Mouse (Mus musculus) testis, adult 2 months (tissue): ENCODE measurements at regions not wholly inside any gene's neighbourhood (a gene's known extent, or its start where the extent isn't known, plus 50 kb on each side); places are given as distances from the start of the nearest gene placed in this dataset.

Experiments used
- H3K27ac ChIP-seq: fragments of 200-500 bp; 2 replicates; pipeline ENCODE4 v1.5.1; 2012; ENCODE audit warnings: low read depth, low read length; ENCODE audit not compliant: control insufficient read depth, insufficient read depth
- H3K27me3 ChIP-seq: fragments of 200-500 bp; 2 replicates; pipeline ENCODE4 v1.6.1; 2012; ENCODE audit warnings: mild to moderate bottlenecking, low read length, moderate library complexity; ENCODE audit not compliant: control insufficient read depth, insufficient read depth
- H3K36me3 ChIP-seq: fragments of 200-500 bp; 2 replicates; pipeline ENCODE4 v1.6.1; 2012; ENCODE audit warnings: mild to moderate bottlenecking, low read length; ENCODE audit not compliant: control insufficient read depth, insufficient read depth
- H3K4me1 ChIP-seq: fragments of 200-500 bp; 2 replicates; pipeline ENCODE4 v1.6.1; 2012; ENCODE audit warnings: low read length; ENCODE audit not compliant: control insufficient read depth, insufficient read depth
- H3K4me3 ChIP-seq: fragments of 200-500 bp; 2 replicates; pipeline ENCODE4 v1.5.1; 2012; ENCODE audit warnings: low read depth, mild to moderate bottlenecking, low read length, moderate library complexity, mixed read lengths; ENCODE audit not compliant: control insufficient read depth
- CTCF ChIP-seq: fragments of 200-500 bp; IDR thresholded peaks from 2 replicates; pipeline ENCODE4 v1.5.1; 2012; ENCODE audit warnings: low read depth, mild to moderate bottlenecking, inconsistent platforms, low read length, moderate library complexity; ENCODE audit not compliant: control insufficient read depth, insufficient read depth, insufficient replicate concordance
- POLR2A ChIP-seq: fragments of 200-500 bp; IDR thresholded peaks from 2 replicates; pipeline ENCODE4 v1.6.1; 2012; ENCODE audit warnings: low read depth, mild to moderate bottlenecking, inconsistent platforms, low read length, moderate library complexity; ENCODE audit not compliant: control insufficient read depth

- no peaks in the 10 kb centered on the region for H3K36me3 ChIP-seq
- TF ChIP-seq CTCF (no peak), POLR2A (no peak)
- H3K4me1 ChIP-seq, result no peaks in the 10 kb centered on the region
- no peaks in the 10 kb centered on the region for H3K27me3 ChIP-seq
- H3K4me3 ChIP-seq, result no peak overlapping the region
- no peak overlapping the region for H3K27ac ChIP-seq
Measured at GRCm38 (mm10) chr7:70438908-70439307, 72.4 kb upstream of the Nr2f2 start.

- no peak for TF ChIP-seq POLR2A
- TF ChIP-seq CTCF, result no peak
- Histone ChIP-seq H3K4me1 (no peaks in the 10 kb centered on the region), H3K4me3 (no peak overlapping the region), H3K27ac (no peak overlapping the region), H3K36me3 (no peaks in the 10 kb centered on the region), H3K27me3 (no peaks in the 10 kb centered on the region)
Measured at GRCm38 (mm10) chr7:70433838-70434237, 67.3 kb upstream of the Nr2f2 start.

GRCm38 (mm10) chr7:70433358-70433757 lies 66.8 kb upstream of the Nr2f2 start:
- no peak for TF ChIP-seq POLR2A
- no peak for TF ChIP-seq CTCF
- Histone ChIP-seq H3K4me3 (no peak overlapping the region), H3K27me3 (no peaks in the 10 kb centered on the region), H3K4me1 (no peaks in the 10 kb centered on the region), H3K36me3 (no peaks in the 10 kb centered on the region), H3K27ac (no peak overlapping the region)

- no peak overlapping the region for H3K4me3 ChIP-seq
- H3K4me1 ChIP-seq, result no peaks in the 10 kb centered on the region
- H3K36me3 ChIP-seq, result no peaks in the 10 kb centered on the region
- no peaks in the 10 kb centered on the region for H3K27me3 ChIP-seq
- no peak overlapping the region for H3K27ac ChIP-seq
- TF ChIP-seq CTCF (no peak), POLR2A (no peak)
Measured at GRCm38 (mm10) chr7:70431712-70432111, 65.2 kb upstream of the Nr2f2 start.

- H3K4me3 ChIP-seq, result no peak overlapping the region
- H3K36me3 ChIP-seq, result no peaks in the 10 kb centered on the region
- H3K4me1 ChIP-seq, result no peaks in the 10 kb centered on the region
- H3K27ac ChIP-seq, result no peak overlapping the region
- TF ChIP-seq POLR2A (no peak), CTCF (no peak)
- no peaks in the 10 kb centered on the region for H3K27me3 ChIP-seq
Measured at GRCm38 (mm10) chr7:70429326-70429725, 62.8 kb upstream of the Nr2f2 start.

GRCm38 (mm10) chr7:70424231-70424620 lies 57.7 kb upstream of the Nr2f2 start:
- TF ChIP-seq CTCF (no peak), POLR2A (no peak)

GRCm38 (mm10) chr7:70423524-70424230 lies 57.1 kb upstream of the Nr2f2 start:
- Histone ChIP-seq H3K27ac (no peak overlapping the region), H3K4me3 (no peak overlapping the region), H3K4me1 (no peaks in the 10 kb centered on the region), H3K27me3 (no peaks in the 10 kb centered on the region), H3K36me3 (no peaks in the 10 kb centered on the region)
- no peak for TF ChIP-seq POLR2A
- no peak for TF ChIP-seq CTCF

More at GRCm38 (mm10) chr7:70424231-70424620, 57.7 kb upstream of the Nr2f2 start:
- H3K4me3 ChIP-seq, result no peak overlapping the region
- no peaks in the 10 kb centered on the region for H3K4me1 ChIP-seq
- no peaks in the 10 kb centered on the region for H3K36me3 ChIP-seq
- no peak overlapping the region for H3K27ac ChIP-seq
- H3K27me3 ChIP-seq, result no peaks in the 10 kb centered on the region
